Mouse (Mus musculus): ENCODE measurements at regions not wholly inside any gene's neighbourhood (a gene's known extent, or its start where the extent isn't known, plus 50 kb on each side); places are given as distances from the start of the nearest gene placed in this dataset.

GRCm38 (mm10) chr2:137704565-137704947, 551.8 kb upstream of the Btbd3 start:
- TF ChIP-seq CTCF (IDR thresholded peaks at IDR 0.05; ENCODE audit: insufficient read depth, low read length) (no peak), POLR2A (IDR thresholded peaks at IDR 0.05; ENCODE audit: borderline replicate concordance, extremely low read depth, low read depth, low read length) (no peak)

Data from lung, adult 2 months (tissue).